Mouse (Mus musculus): ENCODE results near the gene Zfp827. TPM values are rescaled to one million over a fixed set of nuclear protein-coding genes. Genes with fewer than 3 reads are reported as not detected.

The Zfp827 gene
- total RNA-seq, 2 experiments from 2014 or later = 13.2 to 13.6 TPM

- intact Hi-C loops (cut with DNase I) = no loop called here
- DNase-seq (ENCODE audit: low spot score) = no peak
Measured at GRCm38 (mm10) chr8:79201446-79202147, 173.4 kb downstream of the Zfp827 start.

GRCm38 (mm10) chr8:79206895-79207294 lies 178.7 kb downstream of the Zfp827 start:
- intact Hi-C loops (cut with DNase I) = no loop called here

GRCm38 (mm10) chr8:79208181-79208580 lies 179.9 kb downstream of the Zfp827 start:
- intact Hi-C loops (cut with DNase I) = no loop called here
- no peak for DNase-seq (ENCODE audit: low spot score)

More at GRCm38 (mm10) chr8:79206895-79207294, 178.7 kb downstream of the Zfp827 start:
- peak; percentile 4 for DNase-seq (ENCODE audit: low spot score)

- intact Hi-C loops (cut with DNase I) = no loop called here
- peak; percentile 16 for DNase-seq (ENCODE audit: low spot score)
Measured at GRCm38 (mm10) chr8:79208691-79209640, 180.7 kb downstream of the Zfp827 start.

GRCm38 (mm10) chr8:79209641-79210358 lies 181.6 kb downstream of the Zfp827 start:
- intact Hi-C loops (cut with DNase I) = loop anchor here (5.0 kb wide), 1 partner anchor 63 kb away; no protein-coding TSS in a partner anchor
- DNase-seq (ENCODE audit: low spot score) = peak; percentile 14

- intact Hi-C loops (cut with DNase I) = loop anchor here (5.0 kb wide), 1 partner anchor 61 kb away; no protein-coding TSS in a partner anchor
- DNase-seq (ENCODE audit: low spot score) = no peak
Measured at GRCm38 (mm10) chr8:79211630-79212029, 183.4 kb downstream of the Zfp827 start.

- no peak for DNase-seq (ENCODE audit: low spot score)
- intact Hi-C loops (cut with DNase I) = no loop called here
Measured at GRCm38 (mm10) chr8:79222106-79222751, 194.0 kb downstream of the Zfp827 start.

- intact Hi-C loops (cut with DNase I) = no loop called here
- no peak for DNase-seq (ENCODE audit: low spot score)
Measured at GRCm38 (mm10) chr8:79222752-79223141, 194.5 kb downstream of the Zfp827 start.

GRCm38 (mm10) chr8:79224363-79224762 lies 196.1 kb downstream of the Zfp827 start:
- intact Hi-C loops (cut with DNase I) = no loop called here
- no peak for DNase-seq (ENCODE audit: low spot score)

GRCm38 (mm10) chr8:79225586-79225985 lies 197.3 kb downstream of the Zfp827 start:
- DNase-seq (ENCODE audit: low spot score) = no peak
- intact Hi-C loops (cut with DNase I) = no loop called here

- intact Hi-C loops (cut with DNase I) = no loop called here
- no peak for DNase-seq (ENCODE audit: low spot score)
Measured at GRCm38 (mm10) chr8:79226046-79226445, 197.8 kb downstream of the Zfp827 start.

GRCm38 (mm10) chr8:79227194-79227593 lies 199.0 kb downstream of the Zfp827 start:
- no peak for DNase-seq (ENCODE audit: low spot score)
- intact Hi-C loops (cut with DNase I) = no loop called here

GRCm38 (mm10) chr8:79227916-79228315 lies 199.7 kb downstream of the Zfp827 start:
- no peak for DNase-seq (ENCODE audit: low spot score)
- intact Hi-C loops (cut with DNase I) = no loop called here

- intact Hi-C loops (cut with DNase I) = no loop called here
- DNase-seq (ENCODE audit: low spot score) = no peak
Measured at GRCm38 (mm10) chr8:79229266-79229888, 201.1 kb downstream of the Zfp827 start.

GRCm38 (mm10) chr8:79239320-79239719 lies 211.1 kb downstream of the Zfp827 start:
- no peak for DNase-seq (ENCODE audit: low spot score)
- intact Hi-C loops (cut with DNase I) = no loop called here

- intact Hi-C loops (cut with DNase I) = no loop called here
- no peak for DNase-seq (ENCODE audit: low spot score)
Measured at GRCm38 (mm10) chr8:79239996-79240395, 211.8 kb downstream of the Zfp827 start.
